Mouse (Mus musculus) heart, postnatal 14 days (tissue): ENCODE results near the gene Mrps34. TPM values are rescaled to one million over a fixed set of nuclear protein-coding genes. Genes with fewer than 3 reads are reported as not detected.
"Not testable (repeated sequence)": the region's sequence is repeated elsewhere in the genome, so short reads cannot be mapped to it uniquely, and the experiment has no call there.

Experiments
- DNase-seq, 2 experiments: peaks; one replicate each; pipeline ENCODE4 v3.0.0; 2021 to 2022
- intact Hi-C: fragments of 180-260 bp; cut with DNase I; formaldehyde crosslinking; loops from one replicate; pipeline ENCODE4 v1.15.1; 2025
- total RNA-seq, 2 experiments: library from RNA; stranded (reverse); gene quantifications; 2 replicates each; pipeline ENCODE4 v1.2.3; 2021

The Mrps34 gene
- total RNA-seq, 2 experiments from 2014 or later = 108 to 115 TPM

- intact Hi-C loops = no loop called here
Observed at GRCm38 (mm10) chr17:24897600-24897999, 2.7 kb downstream of the Mrps34 start.

DNA sequence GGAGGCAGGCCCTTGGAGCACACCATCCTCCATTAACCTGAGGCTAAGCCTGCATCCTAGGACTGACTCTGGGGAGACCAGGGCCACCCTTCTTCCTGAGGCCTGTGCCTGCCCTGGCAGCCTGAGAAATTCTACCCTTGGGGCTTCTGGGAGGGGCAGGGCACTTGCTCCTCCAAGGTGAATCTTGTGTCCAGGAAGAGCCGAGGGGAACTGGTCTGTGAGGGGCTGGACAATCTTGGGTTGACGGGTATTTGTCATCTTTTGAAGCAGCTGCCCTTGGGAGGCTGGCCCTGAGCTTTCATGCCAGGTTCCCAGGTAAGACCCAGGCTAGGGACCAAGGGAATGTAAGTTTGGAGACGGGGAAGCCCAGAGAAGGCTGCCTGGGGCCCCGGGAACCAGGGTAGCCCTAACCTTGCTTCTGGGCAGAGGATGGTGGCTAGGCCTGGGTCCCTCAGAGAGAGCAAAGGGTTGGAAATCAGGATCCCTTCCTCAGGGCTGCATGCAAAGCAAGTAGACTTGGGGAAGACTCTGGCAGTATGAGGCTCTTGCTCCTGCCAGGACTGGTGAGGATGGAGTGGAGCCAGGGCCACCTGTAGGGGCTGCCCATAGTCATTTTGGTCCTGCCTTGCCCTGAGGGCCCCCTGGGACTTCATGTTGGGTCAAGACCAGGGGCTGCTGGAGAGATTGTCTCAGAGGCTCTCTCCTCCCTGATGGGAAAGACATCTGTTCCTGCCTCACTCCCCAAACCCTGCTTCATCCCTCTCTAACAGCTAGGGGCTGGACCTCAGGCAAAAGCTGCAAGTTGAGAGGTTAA is 3.3 kb downstream of the Mrps34 start:
- intact Hi-C loops = no loop called here

More at GRCm38 (mm10) chr17:24897600-24897999, 2.7 kb downstream of the Mrps34 start:
- DNase-seq = no peak

GRCm38 (mm10) chr17:24899153-24899552 is 4.2 kb downstream of the Mrps34 start:
- DNase-seq = peak in 1 of 2 experiments; percentile 65
- intact Hi-C loops = no loop called here

More for the DNA sequence above, 3.3 kb downstream of the Mrps34 start:
- DNase-seq = no peak

DNA sequence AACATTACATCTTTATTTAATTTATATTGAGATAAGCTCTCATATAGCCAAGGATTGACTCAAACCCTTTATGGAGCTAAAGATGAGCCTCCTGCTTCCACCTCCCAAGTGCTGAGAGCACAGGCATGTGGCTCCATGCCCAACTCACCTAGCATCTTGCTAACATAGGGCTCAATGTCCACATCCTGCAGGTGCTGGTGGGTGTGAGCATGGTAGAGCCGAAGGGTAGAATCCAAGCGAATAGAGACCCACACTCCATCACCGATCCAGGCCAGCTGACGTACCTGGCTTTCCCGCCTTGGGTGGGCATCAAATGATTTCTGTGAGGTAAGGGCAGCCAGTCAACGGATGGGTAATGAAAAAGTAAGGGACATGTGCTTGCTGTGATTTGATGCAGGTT is 5.1 kb downstream of the Mrps34 start:
- intact Hi-C loops = no loop called here
- no peak for DNase-seq

DNA sequence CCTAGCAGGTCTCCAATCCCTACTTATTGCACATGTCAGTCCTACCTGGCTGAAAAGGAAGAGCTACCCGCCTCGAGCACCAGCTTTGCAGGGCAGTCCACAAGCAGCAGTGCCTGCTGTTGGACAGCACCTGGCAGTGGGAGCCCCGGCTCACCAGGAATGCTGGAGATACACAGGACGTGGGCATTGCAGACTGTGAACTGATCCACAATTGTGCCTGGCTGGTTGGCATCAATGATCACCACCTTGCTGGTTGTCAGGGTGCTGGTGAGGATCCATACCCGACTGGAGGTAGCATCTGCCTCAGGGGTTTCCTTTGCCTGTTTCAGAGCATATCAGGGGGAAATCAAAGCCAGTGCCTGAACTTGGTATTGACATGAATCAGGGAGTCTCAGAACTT is 7.2 kb downstream of the Mrps34 start:
- intact Hi-C loops = no loop called here
- no peak for DNase-seq

DNA sequence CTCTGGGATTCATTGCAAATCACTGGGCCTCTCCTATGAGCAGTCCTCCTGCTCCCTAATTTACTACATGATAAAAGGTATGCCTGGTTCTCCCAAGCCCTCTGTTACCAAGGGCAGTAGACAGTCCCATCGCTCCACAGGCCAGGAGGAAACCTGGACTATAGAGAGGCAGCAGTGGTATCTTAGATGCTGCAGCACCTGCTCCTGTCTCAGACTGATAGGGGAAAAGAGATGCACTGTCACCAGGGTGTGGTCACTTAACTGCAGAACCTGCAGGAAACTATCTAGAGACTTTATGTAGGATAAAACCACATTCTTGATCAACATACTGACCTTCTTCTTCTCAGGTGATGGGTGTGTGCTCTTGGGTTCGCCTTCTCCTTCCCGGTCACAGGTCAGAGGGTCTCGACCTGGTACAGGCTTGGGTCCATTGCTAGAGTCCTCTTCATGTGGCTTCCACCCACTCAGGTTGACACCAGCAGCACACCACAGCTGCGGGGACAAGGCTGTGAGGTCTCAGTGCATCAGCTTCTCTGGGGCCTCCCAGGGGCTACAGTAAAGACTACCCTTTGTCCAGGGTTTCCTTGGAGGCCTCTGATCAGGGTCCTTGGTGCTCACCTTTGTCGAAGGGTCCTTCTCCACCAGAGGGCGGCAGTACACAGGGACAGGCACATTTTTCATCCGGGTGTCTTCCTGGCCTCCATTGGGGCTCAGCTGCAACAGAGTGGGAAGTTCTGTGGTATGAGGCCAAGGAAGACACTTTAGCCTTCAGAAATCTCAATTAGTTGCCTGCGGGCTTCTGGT is 8.0 kb downstream of the Mrps34 start:
- DNase-seq = no peak
- intact Hi-C loops = no loop called here

DNA sequence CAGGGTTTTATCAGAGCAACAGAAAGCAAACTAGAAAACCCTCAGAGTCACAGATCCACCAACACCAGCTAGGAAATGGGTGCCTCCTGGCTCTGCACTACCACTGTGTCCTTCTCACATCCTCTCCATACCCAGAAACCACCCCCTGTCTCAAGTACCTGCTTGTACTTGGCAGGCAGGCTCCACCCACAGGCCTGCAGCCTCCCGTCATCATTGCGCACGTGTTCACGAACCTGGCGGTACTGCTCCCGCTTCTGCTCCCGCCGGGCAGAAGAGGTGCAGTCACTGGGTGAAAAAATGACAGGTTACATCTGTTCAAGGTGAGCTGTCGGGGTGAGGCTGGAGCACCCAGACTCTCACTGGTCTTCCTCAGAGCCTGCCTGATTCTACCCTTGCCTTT is 8.9 kb downstream of the Mrps34 start:
- intact Hi-C loops = no loop called here
- no peak for DNase-seq

DNA sequence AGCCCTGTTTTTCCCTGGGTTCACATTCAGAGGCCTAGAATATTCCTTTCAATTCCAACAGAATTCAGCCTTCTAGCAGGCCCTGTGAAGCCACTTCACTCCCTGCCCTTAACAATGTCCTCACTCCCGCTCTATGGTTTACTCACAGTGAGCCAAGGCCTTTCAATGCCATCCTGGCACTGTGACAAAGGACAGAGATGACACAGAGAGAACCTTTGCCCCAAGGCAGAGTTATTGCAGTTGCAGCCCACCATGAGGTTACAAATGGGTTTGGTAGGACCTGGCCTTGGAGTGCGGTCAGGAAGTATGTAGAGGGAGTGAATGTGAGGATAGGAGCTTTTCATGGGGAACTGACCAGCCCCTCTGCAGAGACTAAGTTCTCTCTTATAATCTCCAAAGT is 12.7 kb downstream of the Mrps34 start:
- intact Hi-C loops = no loop called here
- no peak for DNase-seq

DNA sequence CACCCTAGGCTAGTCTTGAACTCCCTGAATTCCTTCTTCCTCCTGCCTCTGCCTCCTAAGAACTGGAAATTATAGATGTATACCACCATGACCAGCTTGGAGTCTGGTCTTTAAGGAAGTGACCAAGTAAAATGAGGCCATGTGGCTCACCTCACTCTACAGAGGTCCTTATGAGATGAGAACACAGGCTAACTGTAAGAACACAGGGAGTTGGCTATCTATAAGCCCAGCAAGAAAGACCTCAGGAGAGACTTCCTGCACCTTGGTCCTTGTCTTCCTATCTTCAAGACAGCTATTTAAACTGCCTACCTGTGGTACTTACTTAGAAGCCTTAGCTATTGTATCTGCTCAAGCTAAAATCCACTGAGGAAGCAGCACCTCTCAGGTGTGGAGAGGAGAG is 19.1 kb downstream of the Mrps34 start:
- intact Hi-C loops = no loop called here
- no peak for DNase-seq

- intact Hi-C loops = no loop called here
- no peak for DNase-seq
Observed at GRCm38 (mm10) chr17:24923246-24923645, 28.3 kb downstream of the Mrps34 start.

DNA sequence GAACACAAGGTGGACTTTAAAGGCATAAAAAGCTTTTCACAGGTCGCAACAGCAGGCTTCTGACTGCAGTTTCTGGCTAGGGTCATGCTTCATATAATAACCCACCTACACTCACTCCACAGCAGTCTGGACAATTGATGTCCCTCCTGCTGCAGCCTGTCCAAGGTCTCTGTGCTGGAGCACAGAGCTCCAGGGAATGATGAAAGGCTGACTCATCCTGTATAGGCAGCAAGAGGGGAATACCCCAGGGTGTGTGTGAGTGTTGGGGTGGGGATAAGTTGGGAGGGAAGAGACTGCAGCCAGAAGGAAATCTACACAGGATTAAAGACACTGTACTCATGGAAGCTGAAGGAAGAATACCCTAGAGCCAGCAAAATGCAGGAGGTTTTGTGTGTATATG is 34.6 kb downstream of the Mrps34 start:
- intact Hi-C loops = no loop called here
- no peak for DNase-seq

DNA sequence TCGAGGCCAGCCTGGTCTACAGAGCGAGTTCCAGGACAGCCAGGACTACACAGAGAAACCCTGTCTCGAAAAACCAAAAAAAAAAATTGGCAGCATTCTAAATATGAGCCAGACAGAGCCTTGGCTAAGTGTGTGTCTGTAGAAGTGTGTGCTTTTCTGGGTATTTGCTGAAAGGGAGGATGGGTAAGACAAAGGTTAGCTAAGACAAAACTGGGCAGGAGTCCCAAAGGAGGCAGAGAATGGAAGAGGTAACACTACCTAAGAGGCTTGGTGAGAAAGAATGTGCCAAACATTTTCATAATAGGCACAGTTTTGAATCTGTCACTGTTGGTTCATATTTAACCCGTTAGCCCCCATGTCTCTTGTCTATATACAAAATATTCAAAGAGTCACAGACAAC is 37.5 kb downstream of the Mrps34 start:
- intact Hi-C loops = loop anchor here (10.0 kb wide), 1 partner anchor 342 kb away; the partner anchor contains the start of gene Ube2i
- no peak for DNase-seq

DNA sequence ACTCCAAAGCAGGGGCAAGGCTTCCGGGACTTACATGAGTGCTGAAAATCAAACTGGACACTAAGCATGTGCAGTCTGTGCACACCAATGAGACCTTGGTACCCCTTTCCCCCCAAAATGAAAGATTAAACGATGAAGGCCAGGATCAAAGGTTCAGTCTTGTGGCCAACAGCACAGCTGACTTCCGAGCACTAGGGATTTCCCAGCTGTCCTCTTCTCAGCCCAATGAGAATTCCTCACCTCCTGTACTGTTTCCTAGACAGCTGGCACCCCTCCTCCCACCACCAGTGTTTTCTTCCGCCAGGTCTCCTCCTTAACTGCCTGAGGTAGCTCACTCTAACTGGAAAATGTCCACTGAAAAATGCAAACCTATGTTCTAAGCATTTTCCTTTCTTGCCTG is 38.2 kb downstream of the Mrps34 start:
- no peak for DNase-seq
- intact Hi-C loops = loop anchor here (10.0 kb wide), 1 partner anchor 342 kb away; the partner anchor contains the start of gene Ube2i

GRCm38 (mm10) chr17:24934926-24935325 is 40.0 kb downstream of the Mrps34 start:
- intact Hi-C loops = loop anchor here (10.0 kb wide), 1 partner anchor 340 kb away; the partner anchor contains the start of gene Ube2i
- DNase-seq = no peak

- no peak for DNase-seq
- intact Hi-C loops = loop anchor here (10.0 kb wide), 1 partner anchor 339 kb away; the partner anchor contains the start of gene Ube2i
Observed at GRCm38 (mm10) chr17:24935666-24936065, 40.8 kb downstream of the Mrps34 start.

DNA sequence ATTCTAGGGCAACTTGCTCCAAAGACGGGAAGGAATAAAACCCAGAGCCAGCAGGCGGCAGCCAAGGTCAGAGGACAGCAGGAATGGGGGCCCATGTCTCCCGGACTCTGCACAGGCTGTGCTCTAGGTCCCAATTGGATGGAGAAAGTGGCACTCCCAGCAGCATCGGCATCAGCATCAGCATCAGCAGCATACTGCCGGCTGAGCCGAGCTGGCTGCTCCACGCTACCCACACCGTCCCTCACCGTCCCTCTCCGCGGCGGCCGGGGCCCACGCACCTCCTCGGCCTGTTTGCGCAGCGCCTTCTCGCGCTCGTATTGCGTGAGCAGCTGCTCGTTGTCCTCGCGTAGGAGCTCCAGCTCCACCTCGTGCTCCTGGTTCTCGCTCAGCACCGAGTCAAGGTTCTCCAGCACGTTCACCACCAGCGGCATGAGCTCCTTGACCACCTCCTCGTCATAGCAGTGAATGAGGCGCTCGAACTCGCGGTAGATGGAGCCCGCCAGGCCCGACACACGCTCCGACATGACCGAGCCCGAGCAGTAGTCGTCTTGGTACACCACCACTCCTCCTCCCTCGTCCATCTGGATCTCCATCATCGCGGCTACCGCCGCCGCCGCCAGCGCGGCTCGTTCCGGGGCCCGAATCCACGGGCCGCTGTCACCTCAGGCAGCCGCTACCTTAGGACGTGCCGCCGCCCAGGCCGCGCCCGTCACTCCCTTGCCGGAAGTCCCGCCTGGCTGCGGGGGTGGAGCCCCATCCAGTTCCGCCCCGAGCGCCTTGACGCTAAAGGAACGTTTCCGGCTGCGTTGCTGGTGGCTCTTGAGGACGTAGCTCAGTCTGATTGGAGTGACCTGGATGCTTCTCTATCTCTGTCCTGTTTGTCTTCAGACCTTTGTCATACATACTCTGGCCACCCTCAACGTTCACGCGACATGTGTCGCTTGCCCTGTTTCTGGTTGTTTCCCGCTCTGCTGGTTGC is 41.6 kb downstream of the Mrps34 start, which contains the start of gene Mapk8ip3:
Gene Mapk8ip3 (minus strand): TSS at position 719 of the 979 bp plus-strand sequence.
- intact Hi-C loops = loop anchor here (10.0 kb wide), 1 partner anchor 338 kb away; the partner anchor contains the start of gene Ube2i
- DNase-seq = peak; percentile 96 to 98

DNA sequence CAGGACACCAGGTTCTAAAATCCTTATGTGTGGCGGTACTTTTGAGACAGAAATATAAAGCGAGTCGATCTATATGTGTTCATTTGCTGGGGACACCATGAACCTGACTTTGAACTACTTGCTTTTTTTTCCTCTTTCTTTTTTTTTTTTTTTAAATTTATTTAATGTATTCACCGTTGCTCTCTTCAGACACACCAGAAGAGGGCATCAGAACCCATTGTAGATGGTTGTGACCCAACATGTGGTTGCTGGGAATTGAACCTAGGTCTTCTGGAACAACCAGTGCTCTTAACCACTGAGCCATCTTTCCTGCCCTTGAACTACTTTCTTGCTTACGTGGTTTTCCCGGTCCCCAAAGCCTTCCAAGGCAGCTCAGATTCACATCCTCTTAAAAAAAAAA is 42.4 kb downstream of the Mrps34 start:
- no peak for DNase-seq
- intact Hi-C loops = loop anchor here (10.0 kb wide), 1 partner anchor 338 kb away; the partner anchor contains the start of gene Ube2i

DNA sequence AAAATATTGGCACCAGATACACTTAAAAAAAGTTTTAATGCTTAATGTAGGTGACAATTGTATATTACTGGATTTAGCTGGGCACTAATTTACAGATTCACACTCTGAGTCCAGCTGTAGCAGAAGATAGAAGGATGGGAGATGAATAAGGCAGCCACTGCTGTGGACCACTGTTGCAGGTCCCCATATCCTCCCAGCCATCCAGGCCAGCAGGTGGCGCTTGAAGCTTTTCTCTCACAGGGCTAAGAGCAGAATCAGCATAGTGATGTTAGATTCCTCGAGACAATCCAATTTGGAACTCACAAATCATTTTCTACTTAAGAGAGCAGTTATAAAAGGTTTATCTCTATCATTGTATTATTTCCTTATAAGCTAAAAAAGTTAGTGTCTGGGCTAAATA is 47.5 kb downstream of the Mrps34 start:
- intact Hi-C loops = loop anchor here (1.0 kb wide), 1 partner anchor 74 kb away; the partner anchor contains the start of gene Ift140
- DNase-seq = peak; percentile 36 to 53

- no peak for DNase-seq
- intact Hi-C loops = no loop called here
Observed at GRCm38 (mm10) chr17:24943036-24943435, 48.1 kb downstream of the Mrps34 start.

DNA sequence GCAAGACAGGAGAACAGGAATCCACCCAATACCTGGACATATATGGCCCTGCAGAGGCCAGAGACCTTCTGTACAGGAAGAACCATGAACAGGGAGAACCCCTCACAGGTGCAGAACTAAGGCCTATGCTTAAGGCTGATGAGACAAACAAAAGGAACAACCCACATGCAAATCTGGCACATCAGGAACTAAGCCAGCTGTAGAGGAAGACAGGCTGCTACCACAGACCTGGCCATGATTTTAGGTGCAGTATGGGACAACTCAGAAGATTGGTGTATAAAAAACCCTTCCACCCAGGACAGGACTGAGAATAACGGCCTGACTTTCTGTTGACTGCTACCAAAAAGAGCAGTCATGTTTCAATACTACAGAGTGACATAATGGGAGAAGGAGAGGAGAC is 48.7 kb downstream of the Mrps34 start:
- intact Hi-C loops = not testable (repeated sequence)

More for the DNA sequence above, 48.7 kb downstream of the Mrps34 start:
- DNase-seq = not testable (repeated sequence)
